Mouse (Mus musculus) G1E (cell line): ENCODE data around the gene Kiz.

Experiments
- CTCF ChIP-seq: IDR thresholded peaks from 2 replicates; pipeline ENCODE4 v1.5.1; 2012; ENCODE audit warnings: low read depth, low read length, inconsistent platforms, mixed read lengths
- GATA1 ChIP-seq: IDR thresholded peaks from 2 replicates; pipeline ENCODE4 v1.6.1; 2012; ENCODE audit warnings: borderline replicate concordance, low read length, inconsistent platforms, mixed read lengths
- GATA2 ChIP-seq: IDR thresholded peaks from 2 replicates; pipeline ENCODE4 v1.6.1; 2012; ENCODE audit warnings: low read depth, low read length, inconsistent platforms, borderline replicate concordance
- TAL1 ChIP-seq: conservative IDR thresholded peaks from 2 replicates; pipeline ENCODE4 v1.6.1; 2012; ENCODE audit warnings: low read depth, low read length, inconsistent platforms, mixed read lengths

DNA sequence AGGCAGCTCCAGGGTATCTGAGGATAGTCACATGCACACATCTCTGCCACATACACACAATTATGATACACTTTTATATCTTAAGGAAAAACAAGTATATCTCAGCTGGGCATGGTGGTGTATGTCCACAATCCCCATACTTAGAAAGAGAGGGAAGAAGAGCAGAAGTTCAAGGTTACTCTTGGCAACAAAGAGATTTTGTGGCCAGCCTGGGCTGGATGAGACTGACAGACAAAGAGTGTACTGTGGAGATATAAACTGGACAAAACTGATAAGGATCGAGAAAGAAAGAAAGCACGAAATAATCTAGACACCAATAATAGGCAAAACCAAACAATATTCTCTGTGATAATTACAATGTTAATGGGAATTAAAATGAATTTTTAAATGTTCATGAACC, 151.6 kb downstream of the Kiz start:
- TF ChIP-seq CTCF, result no peak
- TF ChIP-seq TAL1, result peak; percentile 18; the same call in 1 of the 2 replicates
- TF ChIP-seq GATA1, result no peak
- no peak for TF ChIP-seq GATA2
